Mouse (Mus musculus): ENCODE measurements around the gene Zyg11b. TPM values are rescaled to one million over a fixed set of nuclear protein-coding genes. Genes with fewer than 3 reads are reported as not detected.

Gene Zyg11b
- total RNA-seq, 2 experiments from 2014 or later: 52.7 to 60.2 TPM

DNA sequence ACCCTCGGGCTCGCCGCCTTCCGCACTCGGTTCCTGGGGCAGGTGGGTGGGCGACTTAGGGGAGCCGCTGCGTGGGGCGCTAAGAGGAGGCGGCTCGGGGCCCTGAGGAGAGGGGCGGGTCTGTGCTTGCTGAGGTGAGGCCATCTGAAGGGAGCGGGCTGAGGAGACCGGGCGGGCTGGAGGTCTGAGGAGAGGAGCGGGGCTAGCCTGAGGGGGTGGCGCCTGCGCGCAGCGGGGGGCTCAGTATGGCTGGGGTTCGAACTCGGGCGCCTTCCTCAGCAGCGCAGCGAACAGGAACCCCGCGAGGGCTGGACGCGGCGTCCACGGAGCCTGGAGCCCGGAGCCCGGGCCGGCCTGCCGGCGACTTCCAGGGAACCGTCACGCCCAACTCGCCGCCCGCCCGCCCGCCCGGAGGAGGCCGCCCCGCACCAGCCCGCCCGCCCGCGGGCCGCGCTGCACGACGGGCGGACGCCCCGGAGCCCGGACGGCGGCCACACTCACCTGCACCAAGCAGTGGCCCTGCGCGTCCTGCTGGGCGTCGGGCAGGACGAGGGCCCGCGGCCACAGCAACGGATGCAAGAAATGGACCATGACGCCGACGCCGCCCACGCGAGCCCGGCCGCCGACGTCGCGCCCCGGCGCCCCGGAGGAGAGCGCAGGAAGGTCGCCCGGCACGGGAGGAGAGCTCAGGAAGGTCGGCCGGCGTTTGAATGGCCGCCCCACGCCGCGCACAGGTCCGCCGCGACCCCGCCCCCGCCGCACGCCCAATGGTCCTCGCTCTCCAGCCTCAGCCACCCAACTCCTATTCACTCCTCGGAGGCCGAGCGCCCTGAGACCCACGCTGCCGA, 83.3 kb downstream of the Zyg11b start, which contains the start of gene Zyg11a:
TSS of gene Zyg11a (minus strand) at position 717 of the 848 bp plus-strand sequence.
- intact Hi-C loops (cut with DNase I): no loop called here
- no peak for DNase-seq

DNA sequence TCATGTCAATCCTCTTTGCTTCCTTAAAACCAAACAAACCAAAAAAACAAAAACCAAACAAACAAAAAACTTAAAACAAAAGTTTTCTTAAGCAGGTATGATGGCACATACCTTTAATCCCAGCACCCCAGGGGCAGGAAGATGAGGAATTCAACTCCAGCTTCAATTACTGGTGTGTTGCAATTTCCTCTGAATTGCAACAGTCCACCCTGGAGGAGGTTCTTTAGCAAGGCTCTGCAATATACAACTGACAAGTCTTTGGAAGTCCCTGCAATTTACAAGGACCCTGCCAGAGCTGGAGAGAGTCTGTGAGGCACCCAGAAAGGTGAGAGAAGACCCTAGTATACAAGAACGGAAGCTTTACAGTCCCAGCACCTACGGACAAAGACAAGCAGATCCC, 87.9 kb downstream of the Zyg11b start:
- intact Hi-C loops (cut with DNase I): no loop called here
- no peak for DNase-seq

DNA sequence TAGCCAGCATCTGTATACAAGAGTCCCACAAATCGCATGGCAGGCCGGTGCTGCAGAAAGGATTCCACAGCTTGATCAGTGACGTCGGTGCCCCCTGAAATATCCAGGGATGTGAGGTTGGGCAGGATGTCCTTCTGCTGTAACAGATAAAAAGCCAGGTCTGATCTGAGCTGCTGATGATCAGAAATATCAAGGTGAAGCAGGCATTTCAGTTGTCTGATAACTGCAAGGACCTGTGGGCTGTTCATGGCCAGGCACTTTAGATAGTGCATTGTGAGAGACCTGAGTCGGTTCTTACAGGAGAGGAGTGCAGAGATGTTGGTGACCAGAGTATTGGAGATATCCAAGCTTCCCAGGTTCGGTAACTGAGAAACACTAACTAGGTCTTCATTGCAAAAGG, 96.3 kb downstream of the Zyg11b start:
- intact Hi-C loops (cut with DNase I): no loop called here
- no peak for DNase-seq

DNA sequence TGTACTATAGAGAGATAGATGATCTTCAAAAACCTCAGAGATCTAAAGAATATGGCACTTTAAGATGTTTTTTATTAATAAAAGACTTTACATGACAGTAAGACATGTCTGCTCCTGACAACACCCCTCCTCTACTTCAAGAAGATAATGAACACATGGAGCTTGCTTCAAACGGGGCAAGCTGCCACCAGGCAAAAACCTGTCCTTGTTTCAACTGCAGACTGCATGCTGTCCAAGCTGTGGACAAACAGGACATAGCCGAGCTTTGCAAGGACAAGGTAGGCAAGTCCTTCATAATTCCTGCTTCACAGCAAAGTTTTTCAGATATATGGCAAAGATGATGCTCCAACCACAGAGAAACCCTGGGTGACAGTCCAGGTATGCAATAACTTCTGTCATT, 101.7 kb downstream of the Zyg11b start:
- DNase-seq: no peak

DNA sequence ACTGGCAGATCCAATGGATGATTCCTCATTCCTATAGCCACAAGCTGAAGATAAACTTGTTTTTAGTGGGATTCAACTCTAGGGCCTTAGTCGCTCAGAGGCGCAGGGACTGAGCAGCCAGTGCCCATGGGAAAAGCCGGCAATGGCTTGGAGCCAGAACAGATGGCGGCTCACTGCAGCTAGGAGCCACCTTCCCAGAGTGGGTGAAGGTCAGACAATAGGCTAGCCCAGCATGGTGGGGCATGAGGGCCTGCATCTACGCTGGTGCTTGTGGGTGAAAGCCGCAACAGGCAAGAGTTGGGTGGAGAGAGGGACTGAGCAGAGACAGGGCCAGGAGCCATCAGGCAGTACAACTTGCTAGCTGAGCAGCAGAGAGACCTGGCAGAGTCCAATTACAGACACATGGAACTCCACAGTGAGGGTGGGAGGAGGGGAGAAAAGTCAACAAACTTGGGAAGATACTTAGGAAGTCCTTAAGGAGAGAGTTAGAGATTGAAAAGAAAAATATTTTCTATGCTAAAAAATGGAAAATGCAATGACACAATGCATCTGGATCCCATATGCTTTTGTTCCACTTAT, 104.5 kb downstream of the Zyg11b start:
- peak in 1 of 2 experiments; percentile 39 for DNase-seq
- intact Hi-C loops (cut with DNase I): no loop called here

More for the DNA sequence above, 101.7 kb downstream of the Zyg11b start:
- intact Hi-C loops (cut with DNase I): no loop called here

DNA sequence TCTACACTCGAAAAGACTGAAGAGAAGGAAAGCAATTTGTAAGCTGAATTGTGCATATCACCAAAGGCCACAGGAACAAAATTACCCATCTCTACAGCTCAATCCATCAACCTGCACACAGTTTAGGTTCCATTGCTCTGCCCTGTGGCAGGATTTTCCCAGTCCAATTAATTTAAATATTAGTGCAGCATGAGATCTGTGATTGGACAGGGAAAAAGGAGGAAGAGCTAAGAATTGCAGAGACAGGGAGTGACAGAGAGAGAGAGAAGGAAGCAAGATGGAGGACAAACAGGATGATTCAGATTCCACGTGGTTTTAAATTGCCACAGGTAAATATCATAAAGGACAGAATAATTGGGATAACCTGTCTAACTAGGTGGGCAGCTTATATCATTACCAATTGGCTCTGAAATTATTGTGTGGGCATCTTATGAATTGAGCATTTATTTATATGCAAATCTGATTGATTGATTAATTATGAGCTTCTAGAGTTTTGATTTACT, 108.0 kb downstream of the Zyg11b start:
- DNase-seq: no peak
- intact Hi-C loops (cut with DNase I): no loop called here

DNA sequence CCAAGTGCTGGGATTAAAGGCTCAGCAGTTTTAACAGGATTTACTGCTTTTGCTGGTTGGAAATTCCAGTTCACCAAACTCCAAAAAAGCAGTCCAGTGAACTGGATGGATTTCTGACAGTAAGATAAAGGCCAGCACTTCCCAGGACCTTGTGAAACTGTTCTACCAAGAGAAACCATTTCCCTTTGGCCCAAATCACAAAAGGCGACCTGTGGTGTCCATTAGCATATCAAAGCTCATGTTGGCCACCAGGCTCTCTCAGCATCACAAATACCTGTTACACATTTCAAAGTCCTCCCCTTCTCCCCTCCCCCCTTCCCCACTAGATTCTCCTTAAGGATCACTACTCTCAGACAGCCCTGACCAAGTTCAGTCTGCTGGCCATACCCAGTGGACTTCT, 118.6 kb downstream of the Zyg11b start:
- DNase-seq: no peak

More for the DNA sequence above, 118.6 kb downstream of the Zyg11b start:
- intact Hi-C loops (cut with DNase I): no loop called here

Other genes starting within 250 kb of the Zyg11b start
- 1 to 10 TPM; 9.2 to 9.9 TPM for gene Podn, start 204.7 kb downstream of the Zyg11b start, total RNA-seq (2021)
- 100 to 1,000 TPM; 141 to 145 TPM for gene Scp2, start 156.1 kb downstream of the Zyg11b start, total RNA-seq (2021)
- gene Echdc2, start 135.7 kb downstream of the Zyg11b start, total RNA-seq (2021): 1 to 10 TPM; 6.0 to 6.1 TPM
- under 1 TPM; 0.28 to 0.67 TPM for gene Zyg11a, start 83.0 kb downstream of the Zyg11b start, total RNA-seq (2021)
- 10 to 100 TPM; 35.5 to 39.9 TPM for gene Coa7, start 27.0 kb upstream of the Zyg11b start, total RNA-seq (2021)
- not detected for gene Shisal2a, start 82.3 kb upstream of the Zyg11b start, total RNA-seq (2021)
- gene Gpx7, start 105.9 kb upstream of the Zyg11b start, total RNA-seq (2021): 1 to 10 TPM; 5.7 to 6.0 TPM
- gene Tut4, start 158.3 kb upstream of the Zyg11b start, total RNA-seq (2021): 10 to 100 TPM; 15.7 to 23.2 TPM

All from gastrocnemius, postnatal 36 days (tissue).